Mouse (Mus musculus) heart, adult 18-20 months (tissue): ENCODE results near the gene Olfr1387. TPM values are rescaled to one million over a fixed set of nuclear protein-coding genes. Genes with fewer than 3 reads are reported as not detected.
"Not testable (repeated sequence)": the region's sequence is repeated elsewhere in the genome, so short reads cannot be mapped to it uniquely, and the experiment has no call there.

ENCODE experiments used
- DNase-seq, 2 experiments: peaks; one replicate each; pipeline ENCODE4 v3.0.0; 2021 to 2022; ENCODE audit warnings: mixed read lengths in 1 of 2
- long read RNA-seq, 2 experiments: library from polyadenylated mRNA; stranded (forward); transcript quantifications; one replicate each; pipeline ENCODE4 v2.0.0; 2021
- total RNA-seq, 2 experiments: library from RNA; stranded (reverse); gene quantifications; 2 replicates each; pipeline ENCODE4 v1.2.3; 2021

Olfr1387 gene
- not detected for total RNA-seq
- long read RNA-seq, experiment 1 = 0 reads
- long read RNA-seq, experiment 2 = 0 reads

- DNase-seq = no peak
Measured at GRCm38 (mm10) chr11:49455043-49455442, at the start of gene Olfr1387. Gene Olfr1387, plus strand, starts transcription at chr11:49455343.

GRCm38 (mm10) chr11:49406784-49407183, 48.4 kb upstream of the Olfr1387 start:
- no peak for DNase-seq

- DNase-seq = peak in 1 of 2 experiments; percentile 32
Measured at GRCm38 (mm10) chr11:49410540-49410939, 44.6 kb upstream of the Olfr1387 start.

GRCm38 (mm10) chr11:49422767-49423166, 32.4 kb upstream of the Olfr1387 start, which contains the start of gene Olfr1389:
Gene Olfr1389, plus strand, starts transcription at chr11:49423067.
- DNase-seq = no peak

- DNase-seq = no peak
Measured at GRCm38 (mm10) chr11:49425257-49425927, 29.8 kb upstream of the Olfr1387 start.

GRCm38 (mm10) chr11:49429641-49430040, 25.5 kb upstream of the Olfr1387 start:
- no peak for DNase-seq

GRCm38 (mm10) chr11:49436411-49436810, 18.7 kb upstream of the Olfr1387 start, which contains the start of gene Olfr1388:
Gene Olfr1388, plus strand, starts transcription at chr11:49436624.
- peak; percentile 31 to 58 for DNase-seq

GRCm38 (mm10) chr11:49464746-49465145, 9.6 kb downstream of the Olfr1387 start, which contains the start of gene Olfr1386:
Gene Olfr1386, plus strand, starts transcription at chr11:49465046.
- not testable (repeated sequence) for DNase-seq

GRCm38 (mm10) chr11:49485973-49486372, 30.8 kb downstream of the Olfr1387 start:
- no peak for DNase-seq

GRCm38 (mm10) chr11:49488770-49489169, 33.6 kb downstream of the Olfr1387 start, which contains the start of gene Olfr1385:
Gene Olfr1385, plus strand, starts transcription at chr11:49489070.
- DNase-seq = not testable (repeated sequence)

Other genes with a start within 250 kb of the Olfr1387 start
- gene Mgat1, start 211.2 kb upstream of the Olfr1387 start, total RNA-seq = 10 to 100 TPM; 67.1 TPM
- under 1 TPM; 0.41 to 0.69 TPM for gene Olfr1393, start 177.0 kb upstream of the Olfr1387 start, total RNA-seq
- not detected for gene Olfr1392, start 170.1 kb upstream of the Olfr1387 start, total RNA-seq
- not detected for gene Olfr10, start 150.6 kb upstream of the Olfr1387 start, total RNA-seq
- gene Olfr1391, start 132.6 kb upstream of the Olfr1387 start, total RNA-seq = not detected
- not detected for gene Olfr1390, start 120.2 kb upstream of the Olfr1387 start, total RNA-seq
- gene Olfr1389, start 32.3 kb upstream of the Olfr1387 start, total RNA-seq = not detected
- gene Olfr1388, start 18.7 kb upstream of the Olfr1387 start, total RNA-seq = under 1 TPM; 0.15 TPM
- not detected for gene Olfr1386, start 9.7 kb downstream of the Olfr1387 start, total RNA-seq
- not detected for gene Olfr1385, start 33.7 kb downstream of the Olfr1387 start, total RNA-seq
- not detected for gene Olfr1384, start 51.4 kb downstream of the Olfr1387 start, total RNA-seq
- gene Olfr1383, start 64.3 kb downstream of the Olfr1387 start, total RNA-seq = under 1 TPM; 0.50 to 0.75 TPM
- gene Olfr1382, start 72.9 kb downstream of the Olfr1387 start, total RNA-seq = not detected
- gene Olfr1381, start 88.1 kb downstream of the Olfr1387 start, total RNA-seq = not detected
- not detected for gene Olfr1380, start 101.5 kb downstream of the Olfr1387 start, total RNA-seq
- gene Flt4, start 153.9 kb downstream of the Olfr1387 start, total RNA-seq = 10 to 100 TPM; 11.0 TPM
- 100 to 1,000 TPM in 1 of 2 experiments, not detected in 1; 127 TPM for gene Scgb3a1, start 208.3 kb downstream of the Olfr1387 start, total RNA-seq